14 mouse cellular contexts compared by ENCODE assay signal in genomic region chr12:28603494-28603893, GRCm38 (mm10). TPM values are rescaled to one million over a fixed set of nuclear protein-coding genes. Genes with fewer than 3 reads are reported as not detected.
"Had no signal": no experiment of that assay in that cellular context is flagged by ENCODE, and none has a peak within 500 bp of the region (broad histone marks: within the 10 kb centered on the region; RNA-seq: fewer than 3 reads in every experiment).

No protein-coding gene starts in this region.

- H3K27ac ChIP-seq: limb, embryonic 12.5 days; liver, embryonic 13.5 days; lung, embryonic 15.5 days; midbrain, embryonic 12.5 days; neural tube, embryonic 12.5 days; stomach, postnatal 0 days had no signal

- H3K9ac ChIP-seq: limb, embryonic 12.5 days; liver, embryonic 13.5 days; liver, postnatal 0 days; lung, embryonic 15.5 days; midbrain, embryonic 12.5 days; neural tube, embryonic 12.5 days had no signal

- H3K36me3 ChIP-seq: limb, embryonic 12.5 days; liver, embryonic 13.5 days; lung, embryonic 15.5 days; midbrain, embryonic 12.5 days; neural tube, embryonic 12.5 days had no signal

- DNase-seq: kidney, postnatal 25 days; liver; liver, embryonic 13.5 days; liver, postnatal 0 days; thymus, postnatal 4 days had no signal

- ATAC-seq: liver, postnatal 0 days had no signal

- H3K4me2 ChIP-seq: limb, embryonic 12.5 days; liver, embryonic 13.5 days; lung, embryonic 15.5 days; midbrain, embryonic 12.5 days; neural tube, embryonic 12.5 days had no signal

- H3K9me3 ChIP-seq: limb, embryonic 12.5 days; liver, embryonic 13.5 days; lung, embryonic 15.5 days; midbrain, embryonic 12.5 days; neural tube, embryonic 12.5 days had no signal

- H3K27me3 ChIP-seq: lung, embryonic 15.5 days; midbrain, embryonic 12.5 days; neural tube, embryonic 12.5 days had no signal

- H3K4me3 ChIP-seq: limb, embryonic 12.5 days; liver, embryonic 13.5 days; lung, embryonic 15.5 days; midbrain, embryonic 12.5 days; myocyte; neural tube, embryonic 12.5 days had no signal

- H3K4me1 ChIP-seq: liver, embryonic 13.5 days had no signal

RNA-seq across cellular contexts. Expression of gene Colec11, which starts 19.7 kb away (rescaled TPM):
- total RNA-seq: neutrophil, adult 5-6 weeks had no signal
- polyA plus RNA-seq: limb, embryonic 12.5 days had no signal

RNA-seq across cellular contexts. Expression of gene Allc, which starts 21.2 kb away (rescaled TPM):
- total RNA-seq: megakaryocyte-erythroid progenitor cell, adult 5-6 weeks; neutrophil, adult 5-6 weeks had no signal
- polyA plus RNA-seq: kidney, embryonic 16.5 days; limb, embryonic 12.5 days; liver, embryonic 13.5 days; liver, postnatal 0 days; midbrain, embryonic 12.5 days; myocyte; neural tube, embryonic 12.5 days; stomach, postnatal 0 days had no signal

RNA-seq across cellular contexts. Expression of gene Dcdc2c, which starts 51.3 kb away (rescaled TPM):
- total RNA-seq: megakaryocyte-erythroid progenitor cell, adult 5-6 weeks had no signal
- polyA plus RNA-seq: neural tube, embryonic 12.5 days; stomach, postnatal 0 days had no signal
